8 mouse cellular contexts compared by ENCODE assay signal in genomic region chr9:65294716-65295378, GRCm38 (mm10). TPM values are rescaled to one million over a fixed set of nuclear protein-coding genes. Genes with fewer than 3 reads are reported as not detected.
DNase-seq lines count a peak whose midpoint lies in the region; ATAC-seq and TF ChIP-seq lines count a peak whose summit lies in the region.

No protein-coding gene starts in this region.

- no peak; the same call in 1 of the 2 replicates for TF ChIP-seq POLR2A in testis, adult 2 months (IDR thresholded peaks at IDR 0.05; ENCODE audit: control insufficient read depth, low read depth, low read length)
- TF ChIP-seq POLR2A in limb, embryonic 14.5 days (IDR thresholded peaks at IDR 0.05; ENCODE audit: borderline replicate concordance, extremely low read depth, insufficient read depth, insufficient read length), result no peak

- H3K27ac ChIP-seq in testis, adult 2 months (ENCODE audit: control insufficient read depth, insufficient read depth, low read depth, low read length), result peak overlapping the region; percentile 99
- no peak overlapping the region for H3K27ac ChIP-seq in forebrain, embryonic 14.5 days (ENCODE audit: low read depth, low read length)
- peak overlapping the region; percentile 80 for H3K27ac ChIP-seq in limb, embryonic 14.5 days (replicated peaks; ENCODE audit: low read depth, low read length)
- peak overlapping the region; percentile 83 for H3K27ac ChIP-seq in midbrain, postnatal 0 days (ENCODE audit: low read depth, low read length)

- peak overlapping the region; percentile 93 for H3K4me2 ChIP-seq in forebrain, embryonic 14.5 days (ENCODE audit: low read length)
- H3K4me2 ChIP-seq in limb, embryonic 14.5 days (replicated peaks; ENCODE audit: low read depth, low read length, severe bottlenecking), result peak overlapping the region; percentile 60
- H3K4me2 ChIP-seq in midbrain, postnatal 0 days (ENCODE audit: low read depth, low read length, poor library complexity, severe bottlenecking), result peak overlapping the region; percentile 89

- H3K4me3 ChIP-seq in testis, adult 2 months (ENCODE audit: control insufficient read depth, low read depth, low read length), result peak overlapping the region; percentile 100
- peak overlapping the region; percentile 94 for H3K4me3 ChIP-seq in forebrain, embryonic 14.5 days (ENCODE audit: low read depth, low read length)
- peak overlapping the region; percentile 94 for H3K4me3 ChIP-seq in limb, embryonic 14.5 days (replicated peaks; ENCODE audit: low read length)
- H3K4me3 ChIP-seq in midbrain, postnatal 0 days (ENCODE audit: low read depth, low read length), result peak overlapping the region; percentile 96

- H3K9me3 ChIP-seq in forebrain, embryonic 14.5 days (replicated peaks; ENCODE audit: control insufficient read depth, low read length), result no peaks in the 10 kb centered on the region
- H3K9me3 ChIP-seq in limb, embryonic 14.5 days (ENCODE audit: control insufficient read depth, low read length), result no peaks in the 10 kb centered on the region
- H3K9me3 ChIP-seq in midbrain, postnatal 0 days (ENCODE audit: low read length), result no peaks in the 10 kb centered on the region

- DNase-seq in testis, postnatal 10 days (ENCODE audit: low spot score), result no peak
- no peak for DNase-seq in forebrain, embryonic 14.5 days (ENCODE audit: low spot score)
- peak; percentile 3 for DNase-seq in limb, embryonic 14.5 days (ENCODE audit: low spot score)
- no peak for DNase-seq in midbrain, postnatal 0 days (ENCODE audit: low spot score)
- DNase-seq in layer of hippocampus, postnatal 36 days, result no peak
- no peak for DNase-seq in right cerebral cortex, adult 18-20 months
- no peak for DNase-seq in layer of hippocampus, adult 9-11 months

- no peak for TF ChIP-seq CTCF in testis, adult 2 months (IDR thresholded peaks at IDR 0.05; ENCODE audit: control insufficient read depth, insufficient read depth, insufficient replicate concordance, low read depth, low read length)
- TF ChIP-seq CTCF in midbrain, postnatal 0 days (IDR thresholded peaks at IDR 0.05), result no peak

- H3K27me3 ChIP-seq in testis, adult 2 months (ENCODE audit: control insufficient read depth, insufficient read depth, low read length), result no peaks in the 10 kb centered on the region
- H3K27me3 ChIP-seq in forebrain, embryonic 14.5 days (replicated peaks; ENCODE audit: control insufficient read depth, insufficient read depth, low read length), result no peaks in the 10 kb centered on the region
- H3K27me3 ChIP-seq in limb, embryonic 14.5 days (ENCODE audit: control insufficient read depth, insufficient read depth, low read length), result no peaks in the 10 kb centered on the region
- no peaks in the 10 kb centered on the region for H3K27me3 ChIP-seq in midbrain, postnatal 0 days (ENCODE audit: insufficient read depth, low read length)

- WGBS in forebrain, embryonic 14.5 days, result 3% methylated on average over 28 of the region's 28 CpGs
- WGBS in limb, embryonic 14.5 days, result 2% methylated on average over 28 of the region's 28 CpGs
- WGBS in midbrain, postnatal 0 days, result 3% methylated on average over 28 of the region's 28 CpGs

- no peak for ATAC-seq in forebrain, embryonic 14.5 days
- ATAC-seq in limb, embryonic 14.5 days (ENCODE audit: low FRiP score, low read depth), result no peak
- peak; percentile 36; the same call in 1 of the 2 replicates for ATAC-seq in midbrain, postnatal 0 days (ENCODE audit: low FRiP score)

- no peaks in the 10 kb centered on the region for H3K36me3 ChIP-seq in testis, adult 2 months (ENCODE audit: control insufficient read depth, insufficient read depth, low read length)
- H3K36me3 ChIP-seq in forebrain, embryonic 14.5 days (ENCODE audit: control insufficient read depth, insufficient read depth, low read length), result peaks cover 11% of the 10 kb centered on the region; the same call in 1 of the 2 replicates
- H3K36me3 ChIP-seq in limb, embryonic 14.5 days (ENCODE audit: control insufficient read depth, insufficient read depth, low read length), result peaks cover 23% of the 10 kb centered on the region
- peaks cover 6% of the 10 kb centered on the region; the same call in 1 of the 2 replicates for H3K36me3 ChIP-seq in midbrain, postnatal 0 days (ENCODE audit: insufficient read depth, low read length)

- peak overlapping the region; percentile 94 for H3K9ac ChIP-seq in forebrain, embryonic 14.5 days (ENCODE audit: low read length)
- peak overlapping the region; percentile 88 for H3K9ac ChIP-seq in limb, embryonic 14.5 days (ENCODE audit: low read depth, low read length, severe bottlenecking)
- peak overlapping the region; percentile 89 for H3K9ac ChIP-seq in midbrain, postnatal 0 days (replicated peaks; ENCODE audit: low read length, poor library complexity, severe bottlenecking)

- no peaks in the 10 kb centered on the region for H3K4me1 ChIP-seq in testis, adult 2 months (ENCODE audit: control insufficient read depth, insufficient read depth, low read length)
- peaks cover 16% of the 10 kb centered on the region for H3K4me1 ChIP-seq in forebrain, embryonic 14.5 days (ENCODE audit: control insufficient read depth, insufficient read depth, low read length)
- H3K4me1 ChIP-seq in limb, embryonic 14.5 days (ENCODE audit: control insufficient read depth, insufficient read depth, low read length), result peaks cover 10% of the 10 kb centered on the region
- no peaks in the 10 kb centered on the region; the same call in 1 of the 2 replicates for H3K4me1 ChIP-seq in midbrain, postnatal 0 days (ENCODE audit: insufficient read depth, low read length)

RNA-seq across cellular contexts. Expression of gene Clpx, which starts 0.8 kb away (rescaled TPM):
- polyA plus RNA-seq in testis, adult 2 months (2012; rRNA removed), result 45.4 and 50.4 TPM in 2 replicates
- polyA plus RNA-seq in forebrain, embryonic 14.5 days (2014; fragmentation: Nextera tagmentation; extraction: Ambion mirVana), result 42.2 and 47.9 TPM in 2 replicates
- polyA plus RNA-seq in limb, embryonic 14.5 days (2012; rRNA removed), result 19.6 and 23.8 TPM in 2 replicates
- 52.7 and 55.6 TPM in 2 replicates for polyA plus RNA-seq in limb, embryonic 14.5 days (2014; fragmentation: Nextera tagmentation; extraction: Ambion mirVana)
- 20.6 and 30.4 TPM in 2 replicates for total RNA-seq in midbrain, postnatal 0 days (2014; rRNA removed)
- 36.3 and 40.1 TPM in 2 replicates for polyA plus RNA-seq in midbrain, postnatal 0 days (2015; fragmentation: Nextera tagmentation; extraction: Ambion mirVana)
- 10 to 100 TPM; 31.8 to 32.2 TPM for total RNA-seq in layer of hippocampus, postnatal 36 days (2021)

RNA-seq across cellular contexts. Expression of gene Cilp, which starts 29.9 kb away (rescaled TPM):
- polyA plus RNA-seq in testis, adult 2 months (2012; rRNA removed), result 0.26 and 0.33 TPM in 2 replicates
- 0.20 and 0.30 TPM in 2 replicates for polyA plus RNA-seq in forebrain, embryonic 14.5 days (2014; fragmentation: Nextera tagmentation; extraction: Ambion mirVana)
- 5.5 and 6.5 TPM in 2 replicates for polyA plus RNA-seq in limb, embryonic 14.5 days (2012; rRNA removed)
- 7.2 and 9.5 TPM in 2 replicates for polyA plus RNA-seq in limb, embryonic 14.5 days (2014; fragmentation: Nextera tagmentation; extraction: Ambion mirVana)
- 0.09 and 0.60 TPM in 2 replicates for total RNA-seq in midbrain, postnatal 0 days (2014; rRNA removed)
- 0.15 TPM in 2 replicates for polyA plus RNA-seq in midbrain, postnatal 0 days (2015; fragmentation: Nextera tagmentation; extraction: Ambion mirVana)
- total RNA-seq in layer of hippocampus, postnatal 36 days (2021), result not detected

RNA-seq across cellular contexts. Expression of gene Pdcd7, which starts 51.1 kb away (rescaled TPM):
- 10.4 and 10.9 TPM in 2 replicates for polyA plus RNA-seq in testis, adult 2 months (2012; rRNA removed)
- 8.6 and 9.9 TPM in 2 replicates for polyA plus RNA-seq in forebrain, embryonic 14.5 days (2014; fragmentation: Nextera tagmentation; extraction: Ambion mirVana)
- polyA plus RNA-seq in limb, embryonic 14.5 days (2012; rRNA removed), result 16.2 and 18.0 TPM in 2 replicates
- 15.7 and 17.5 TPM in 2 replicates for polyA plus RNA-seq in limb, embryonic 14.5 days (2014; fragmentation: Nextera tagmentation; extraction: Ambion mirVana)
- 16.4 and 23.4 TPM in 2 replicates for total RNA-seq in midbrain, postnatal 0 days (2014; rRNA removed)
- polyA plus RNA-seq in midbrain, postnatal 0 days (2015; fragmentation: Nextera tagmentation; extraction: Ambion mirVana), result 7.7 and 11.0 TPM in 2 replicates
- total RNA-seq in layer of hippocampus, postnatal 36 days (2021), result 10 to 100 TPM; 29.1 to 30.9 TPM
